Mouse (Mus musculus): ENCODE results near the gene Matk. TPM values are rescaled to one million over a fixed set of nuclear protein-coding genes. Genes with fewer than 3 reads are reported as not detected.

The Matk gene
- total and polyA plus RNA-seq, 3 experiments, result 0.23 to 1.0 TPM; not detected in 1

GRCm38 (mm10) chr10:81279496-81279895, 26.8 kb downstream of the Matk start:
- no peaks in the 10 kb centered on the region; a peak in 1 of 4 replicates for H3K36me3 ChIP-seq (ENCODE audit: control insufficient read depth in 1 of 2, insufficient read depth in 2 of 2, low read length in 2 of 2)
- no peaks in the 10 kb centered on the region for H3K79me2 ChIP-seq (ENCODE audit: control insufficient read depth, insufficient read depth, low read length, poor library complexity)
- H3K27me3 ChIP-seq (ENCODE audit: control insufficient read depth in 1 of 2, insufficient read depth in 2 of 2, low read length in 2 of 2), result no peaks in the 10 kb centered on the region
- TF ChIP-seq MAFK (IDR thresholded peaks at IDR 0.05; ENCODE audit: borderline replicate concordance, low read depth, low read length), result no peak
- no peak for TF ChIP-seq SIN3A (IDR thresholded peaks at IDR 0.05; ENCODE audit: low read length)
- TF ChIP-seq ZC3H11A (IDR thresholded peaks at IDR 0.05; ENCODE audit: low read depth, low read length), result no peak
- no peak for TF ChIP-seq CHD1 (IDR thresholded peaks at IDR 0.05; ENCODE audit: low read depth, low read length)
- no peak for TF ChIP-seq ZNF384 (IDR thresholded peaks at IDR 0.05; ENCODE audit: low read depth, low read length)
- no peak for TF ChIP-seq JUND (IDR thresholded peaks at IDR 0.05; ENCODE audit: low read depth, low read length)
- TF ChIP-seq USF2 (IDR thresholded peaks at IDR 0.05; ENCODE audit: borderline replicate concordance in 1 of 2, insufficient read depth in 1 of 2, low read depth in 1 of 2, low read length in 2 of 2), result no peak
- no peak for TF ChIP-seq MEF2A (IDR thresholded peaks at IDR 0.05; ENCODE audit: extremely low read depth, insufficient replicate concordance, low read depth, low read length, poor library complexity, severe bottlenecking)
- TF ChIP-seq TBP (IDR thresholded peaks at IDR 0.05; ENCODE audit: low read depth, low read length), result no peak
- TF ChIP-seq MAX (IDR thresholded peaks at IDR 0.05; ENCODE audit: low read length), result no peak
- TF ChIP-seq TCF12 (IDR thresholded peaks at IDR 0.05; ENCODE audit: low read depth, low read length), result no peak
- H3K4me1 ChIP-seq (ENCODE audit: control insufficient read depth in 1 of 2, insufficient read depth in 2 of 2, low read length in 2 of 2), result 0 out of 4 replicates have a peak, but pooled peaks cover 0 to 3% of the 10 kb centered on the region in 2 experiments
- H3K9me3 ChIP-seq (replicated peaks; ENCODE audit: insufficient read depth, low read length), result no peaks in the 10 kb centered on the region
- H3K9ac ChIP-seq (ENCODE audit: control insufficient read depth, low read depth, low read length, poor library complexity, severe bottlenecking), result no peak overlapping the region
- no peak overlapping the region for H3K4me3 ChIP-seq (ENCODE audit: control insufficient read depth in 1 of 2, insufficient read depth in 1 of 2, low read depth in 2 of 2, low read length in 2 of 2)
- peak; percentile 76 for DNase-seq (ENCODE audit: low read depth, low spot score)
- H3K27ac ChIP-seq (ENCODE audit: control insufficient read depth, low read depth, low read length), result no peak overlapping the region

- Histone ChIP-seq H3K27ac (ENCODE audit: control insufficient read depth, low read depth, low read length) (no peak overlapping the region), H3K9me3 (replicated peaks; ENCODE audit: insufficient read depth, low read length) (no peaks in the 10 kb centered on the region), H3K9ac (ENCODE audit: control insufficient read depth, low read depth, low read length, poor library complexity, severe bottlenecking) (no peak overlapping the region), H3K4me3 (ENCODE audit: control insufficient read depth in 1 of 2, insufficient read depth in 1 of 2, low read depth in 2 of 2, low read length in 2 of 2) (no peak overlapping the region), H3K36me3 (ENCODE audit: control insufficient read depth in 1 of 2, insufficient read depth in 2 of 2, low read length in 2 of 2) (peaks cover 0 to 7% of the 10 kb centered on the region in 2 experiments; a peak in 2 of 4 replicates), H3K4me1 (ENCODE audit: control insufficient read depth in 1 of 2, insufficient read depth in 2 of 2, low read length in 2 of 2) (peaks cover 2 to 12% of the 10 kb centered on the region in 2 experiments; a peak in 3 of 4 replicates), H3K79me2 (ENCODE audit: control insufficient read depth, insufficient read depth, low read length, poor library complexity) (no peaks in the 10 kb centered on the region), H3K27me3 (ENCODE audit: control insufficient read depth in 1 of 2, insufficient read depth in 2 of 2, low read length in 2 of 2) (no peaks in the 10 kb centered on the region)
- no peak for TF ChIP-seq MXI1 (IDR thresholded peaks at IDR 0.05; ENCODE audit: low read depth, low read length)
- DNase-seq (ENCODE audit: low read depth, low spot score), result no peak
Observed at GRCm38 (mm10) chr10:81284189-81284588, 31.5 kb downstream of the Matk start.

- TF ChIP-seq SIN3A (IDR thresholded peaks at IDR 0.05; ENCODE audit: low read length) (no peak), ETS1 (IDR thresholded peaks at IDR 0.05; ENCODE audit: low read depth, low read length) (no peak), POLR2A (IDR thresholded peaks at IDR 0.05; ENCODE audit: control insufficient read depth in 1 of 2, insufficient read depth in 1 of 2, low read depth in 1 of 2, low read length in 2 of 2, poor library complexity in 1 of 2) (no peak), TBP (IDR thresholded peaks at IDR 0.05; ENCODE audit: low read depth, low read length) (no peak), NRF1 (IDR thresholded peaks at IDR 0.05; ENCODE audit: insufficient read depth, low read depth, low read length, poor library complexity, severe bottlenecking) (no peak), RAD21 (IDR thresholded peaks at IDR 0.05; ENCODE audit: low read depth, low read length) (no peak)
- Histone ChIP-seq H3K27ac (ENCODE audit: control insufficient read depth, low read depth, low read length) (no peak overlapping the region), H3K27me3 (ENCODE audit: control insufficient read depth in 1 of 2, insufficient read depth in 2 of 2, low read length in 2 of 2) (no peaks in the 10 kb centered on the region), H3K9me3 (replicated peaks; ENCODE audit: insufficient read depth, low read length) (no peaks in the 10 kb centered on the region), H3K9ac (ENCODE audit: control insufficient read depth, low read depth, low read length, poor library complexity, severe bottlenecking) (no peak overlapping the region), H3K36me3 (ENCODE audit: control insufficient read depth in 1 of 2, insufficient read depth in 2 of 2, low read length in 2 of 2) (peaks cover 0 to 7% of the 10 kb centered on the region in 2 experiments; a peak in 2 of 4 replicates), H3K4me3 (ENCODE audit: control insufficient read depth in 1 of 2, insufficient read depth in 1 of 2, low read depth in 2 of 2, low read length in 2 of 2) (no peak overlapping the region), H3K79me2 (ENCODE audit: control insufficient read depth, insufficient read depth, low read length, poor library complexity) (no peaks in the 10 kb centered on the region), H3K4me1 (ENCODE audit: control insufficient read depth in 1 of 2, insufficient read depth in 2 of 2, low read length in 2 of 2) (peaks cover 2 to 9% of the 10 kb centered on the region in 2 experiments; a peak in 3 of 4 replicates)
- DNase-seq (ENCODE audit: low read depth, low spot score), result no peak
Observed at GRCm38 (mm10) chr10:81284719-81285118, 32.0 kb downstream of the Matk start.
